Mouse (Mus musculus): Measurements from ENCODE around the gene Entpd1.

Entpd1 gene

GRCm38 (mm10) chr19:40723516-40723915 is 111.3 kb downstream of the Entpd1 start:
- DNase-seq (ENCODE audit: low spot score), result no peak

- no peak for DNase-seq (ENCODE audit: low spot score)
Observed at GRCm38 (mm10) chr19:40726148-40726547, 114.0 kb downstream of the Entpd1 start.

GRCm38 (mm10) chr19:40726614-40727013 is 114.4 kb downstream of the Entpd1 start:
- DNase-seq (ENCODE audit: low spot score), result no peak

GRCm38 (mm10) chr19:40728213-40728612 is 116.0 kb downstream of the Entpd1 start:
- no peak for DNase-seq (ENCODE audit: low spot score)

GRCm38 (mm10) chr19:40728732-40729420 is 116.7 kb downstream of the Entpd1 start:
- DNase-seq (ENCODE audit: low spot score), result no peak

- DNase-seq (ENCODE audit: low spot score), result no peak
Observed at GRCm38 (mm10) chr19:40733409-40733808, 121.2 kb downstream of the Entpd1 start.

- DNase-seq (ENCODE audit: low spot score), result no peak
Observed at GRCm38 (mm10) chr19:40733849-40734248, 121.7 kb downstream of the Entpd1 start.

GRCm38 (mm10) chr19:40736680-40737512 is 124.7 kb downstream of the Entpd1 start:
- DNase-seq (ENCODE audit: low spot score), result no peak

GRCm38 (mm10) chr19:40737613-40738012 is 125.4 kb downstream of the Entpd1 start:
- DNase-seq (ENCODE audit: low spot score), result no peak

- no peak for DNase-seq (ENCODE audit: low spot score)
Observed at GRCm38 (mm10) chr19:40738683-40739324, 126.6 kb downstream of the Entpd1 start.

- no peak for DNase-seq (ENCODE audit: low spot score)
Observed at GRCm38 (mm10) chr19:40746603-40747002, 134.4 kb downstream of the Entpd1 start.

- no peak for DNase-seq (ENCODE audit: low spot score)
Observed at GRCm38 (mm10) chr19:40748559-40748958, 136.4 kb downstream of the Entpd1 start, which contains the start of gene Cc2d2b. TSS of gene Cc2d2b (plus strand) at chr19:40748753.

GRCm38 (mm10) chr19:40754311-40754710 is 142.1 kb downstream of the Entpd1 start:
- DNase-seq (ENCODE audit: low spot score), result peak; percentile 10

GRCm38 (mm10) chr19:40760071-40760470 is 147.9 kb downstream of the Entpd1 start:
- no peak for DNase-seq (ENCODE audit: low spot score)

GRCm38 (mm10) chr19:40762023-40762759 is 150.0 kb downstream of the Entpd1 start:
- no peak for DNase-seq (ENCODE audit: low spot score)

GRCm38 (mm10) chr19:40767189-40767588 is 155.0 kb downstream of the Entpd1 start:
- DNase-seq (ENCODE audit: low spot score), result no peak

- DNase-seq (ENCODE audit: low spot score), result peak; percentile 9
Observed at GRCm38 (mm10) chr19:40769341-40769770, 157.2 kb downstream of the Entpd1 start.

- no peak for DNase-seq (ENCODE audit: low spot score)
Observed at GRCm38 (mm10) chr19:40788004-40788714, 176.0 kb downstream of the Entpd1 start.

- no peak for DNase-seq (ENCODE audit: low spot score)
Observed at GRCm38 (mm10) chr19:40788715-40789084, 176.5 kb downstream of the Entpd1 start.

Data from MN1 (cell line).